Mouse (Mus musculus) forebrain, embryonic 11.5 days (tissue): ENCODE measurements around the gene Slitrk4. TPM values are rescaled to one million over a fixed set of nuclear protein-coding genes. Genes with fewer than 3 reads are reported as not detected.
A peak's percentile ranks its signal among the peaks of the same experiment; 100 is the strongest.

ENCODE experiments used
- ATAC-seq: fragments of 200-750 bp; cut with Nextera tagmentation; replicated peaks from 2 replicates; pipeline ENCODE4 v1.8.0; 2017; ENCODE audit warnings: moderate TSS enrichment; ENCODE audit not compliant: low FRiP score
- DNase-seq: peaks from one replicate; pipeline ENCODE4 v3.0.0-alpha.2; 2017; ENCODE audit warnings: low spot score
- H3K27ac ChIP-seq: fragments of 300-500 bp; sonication (generic); 2 replicates; pipeline ENCODE4 v1.5.1; 2014; ENCODE audit warnings: low read depth, low read length
- H3K27me3 ChIP-seq: fragments of 300-500 bp; sonication (generic); 2 replicates; pipeline ENCODE4 v1.6.1; 2014; ENCODE audit warnings: mild to moderate bottlenecking, low read length, mixed read lengths; ENCODE audit not compliant: control insufficient read depth, insufficient read depth
- H3K36me3 ChIP-seq: fragments of 300-500 bp; sonication (generic); 2 replicates; pipeline ENCODE4 v1.6.1; 2014; ENCODE audit warnings: mild to moderate bottlenecking, low read length, moderate library complexity, mixed read lengths; ENCODE audit not compliant: control insufficient read depth, insufficient read depth
- H3K4me1 ChIP-seq: fragments of 300-500 bp; sonication (generic); replicated peaks from 2 replicates; pipeline ENCODE4 v1.6.1; 2014; ENCODE audit warnings: low read length, mixed read lengths; ENCODE audit not compliant: control insufficient read depth, insufficient read depth
- H3K4me2 ChIP-seq: fragments of 300-500 bp; sonication (generic); 2 replicates; pipeline ENCODE4 v1.6.1; 2014; ENCODE audit warnings: low read depth, mild to moderate bottlenecking, low read length, moderate library complexity, mixed read lengths; ENCODE audit not compliant: severe bottlenecking
- H3K4me3 ChIP-seq: fragments of 300-500 bp; sonication (generic); 2 replicates; pipeline ENCODE4 v1.5.1; 2014; ENCODE audit warnings: low read depth, low read length
- H3K9ac ChIP-seq: fragments of 300-500 bp; sonication (generic); 2 replicates; pipeline ENCODE4 v1.6.1; 2014; ENCODE audit warnings: low read length
- H3K9me3 ChIP-seq: fragments of 300-500 bp; sonication (generic); 2 replicates; pipeline ENCODE4 v1.6.1; 2016; ENCODE audit warnings: low read length, mixed read lengths; ENCODE audit not compliant: control insufficient read depth
- WGBS: fragments of 180-500 bp; shearing (Covaris S2); extraction: QIAGEN DNeasy Blood & Tissue Kit; methylation state at CpG from one replicate; pipeline ENCODE4 v1.1.7; 2014; 5-methylcytosine and 5-hydroxymethylcytosine counted together
- polyA plus RNA-seq: library from polyadenylated mRNA; unstranded; fragments of >200 nt; fragmentation: Nextera tagmentation; extraction: Ambion mirVana; gene quantifications from 2 replicates; pipeline ENCODE4 v1.2.1, GENCODE M21; 2014

The Slitrk4 gene
- 3.4 and 4.2 TPM in 2 replicates for polyA plus RNA-seq

GRCm38 (mm10) chrX:64276290-64277125, at the start of gene Slitrk4:
Slitrk4 (minus strand) TSS chrX:64276996.
- Histone ChIP-seq H3K4me2 (peak within 1 kb of the TSS; percentile 57), H3K4me3 (peak within 1 kb of the TSS; percentile 43), H3K9ac (peak within 1 kb of the TSS; percentile 61), H3K27ac (no peak within 1 kb of the TSS), H3K27me3 (no peaks in the 10 kb centered on the region), H3K4me1 (no peaks in the 10 kb centered on the region), H3K36me3 (no peaks in the 10 kb centered on the region), H3K9me3 (no peaks in the 10 kb centered on the region)
- WGBS = 11% methylated on average over 46 of the region's 54 CpGs
- DNase-seq = peak; percentile 71
- peak; percentile 73 for ATAC-seq

- H3K4me3 ChIP-seq = no peak overlapping the region
- H3K9ac ChIP-seq = no peak overlapping the region
- no peak for ATAC-seq
- no peaks in the 10 kb centered on the region for H3K9me3 ChIP-seq
- H3K27ac ChIP-seq = no peak overlapping the region
- WGBS = 84% methylated on average over 2 of the region's 2 CpGs
- no peaks in the 10 kb centered on the region for H3K36me3 ChIP-seq
- H3K27me3 ChIP-seq = no peaks in the 10 kb centered on the region
- H3K4me1 ChIP-seq = no peaks in the 10 kb centered on the region
- no peak overlapping the region for H3K4me2 ChIP-seq
- no peak for DNase-seq
These were observed 42.7 kb upstream of the Slitrk4 start for GRCm38 (mm10) chrX:64319501-64319900.

GRCm38 (mm10) chrX:64277991-64278301, 1.1 kb upstream of the Slitrk4 start:
- H3K27ac ChIP-seq = no peak overlapping the region
- H3K4me3 ChIP-seq = peak overlapping the region; percentile 43; the same call in 1 of the 2 replicates
- H3K9me3 ChIP-seq = no peaks in the 10 kb centered on the region
- H3K9ac ChIP-seq = no peak overlapping the region
- H3K36me3 ChIP-seq = no peaks in the 10 kb centered on the region
- H3K4me2 ChIP-seq = peak overlapping the region; percentile 57; the same call in 1 of the 2 replicates
- 18% methylated on average over 6 of the region's 6 CpGs for WGBS
- no peaks in the 10 kb centered on the region for H3K27me3 ChIP-seq
- peak; percentile 53 for DNase-seq
- no peaks in the 10 kb centered on the region for H3K4me1 ChIP-seq
- peak; percentile 57 for ATAC-seq

GRCm38 (mm10) chrX:64277126-64277990, 562 bp upstream of the Slitrk4 start:
- H3K9me3 ChIP-seq = no peaks in the 10 kb centered on the region
- peak overlapping the region; percentile 61; the same call in 1 of the 2 replicates for H3K9ac ChIP-seq
- H3K4me1 ChIP-seq = no peaks in the 10 kb centered on the region
- ATAC-seq (peak; percentile 40; the same call in 1 of the 2 replicates), DNase-seq (peak; percentile 46)
- peak overlapping the region; percentile 57 for H3K4me2 ChIP-seq
- WGBS = 23% methylated on average over 18 of the region's 22 CpGs
- no peaks in the 10 kb centered on the region for H3K36me3 ChIP-seq
- peak overlapping the region; percentile 43 for H3K4me3 ChIP-seq
- no peak overlapping the region for H3K27ac ChIP-seq
- no peaks in the 10 kb centered on the region for H3K27me3 ChIP-seq

GRCm38 (mm10) chrX:64275501-64276289, 1.1 kb downstream of the Slitrk4 start:
- H3K27me3 ChIP-seq = no peaks in the 10 kb centered on the region
- H3K9ac ChIP-seq = peak overlapping the region; percentile 61
- H3K9me3 ChIP-seq = no peaks in the 10 kb centered on the region
- DNase-seq (peak; percentile 56), ATAC-seq (peak; percentile 61)
- H3K4me1 ChIP-seq = no peaks in the 10 kb centered on the region
- H3K27ac ChIP-seq = no peak overlapping the region
- peak overlapping the region; percentile 57 for H3K4me2 ChIP-seq
- WGBS = 10% methylated on average over 41 of the region's 41 CpGs
- H3K36me3 ChIP-seq = no peaks in the 10 kb centered on the region
- H3K4me3 ChIP-seq = peak overlapping the region; percentile 43

GRCm38 (mm10) chrX:64263481-64263880, 13.3 kb downstream of the Slitrk4 start:
- Histone ChIP-seq H3K36me3 (no peaks in the 10 kb centered on the region), H3K9me3 (no peaks in the 10 kb centered on the region), H3K27me3 (no peaks in the 10 kb centered on the region), H3K9ac (no peak overlapping the region), H3K27ac (no peak overlapping the region), H3K4me3 (no peak overlapping the region), H3K4me1 (no peaks in the 10 kb centered on the region), H3K4me2 (no peak overlapping the region)
- no peak for DNase-seq
- 95% methylated on average over 1 of the region's 1 CpGs for WGBS
- ATAC-seq = no peak
